Mouse (Mus musculus) layer of hippocampus, postnatal 14 days (tissue): ENCODE data around the gene Spata13. TPM values are rescaled to one million over a fixed set of nuclear protein-coding genes. Genes with fewer than 3 reads are reported as not detected.

Source experiments
- total RNA-seq, 2 experiments: library from RNA; stranded (reverse); gene quantifications; 2 replicates each; pipeline ENCODE4 v1.2.3; 2021

Spata13 gene
- total RNA-seq, 2 experiments from 2014 or later = 25.2 to 30.5 TPM

Other genes starting within 250 kb of the Spata13 start
- gene C1qtnf9, start 134.1 kb downstream of the Spata13 start, total RNA-seq = under 1 TPM in 1 of 2 experiments, not detected in 1; 0.23 TPM
- gene Mipep, start 150.6 kb downstream of the Spata13 start, total RNA-seq = 10 to 100 TPM; 29.2 to 29.5 TPM